Mouse (Mus musculus): ENCODE data around the gene C1s2.
"Not testable (repeated sequence)": the region's sequence is repeated elsewhere in the genome, so short reads cannot be mapped to it uniquely, and the experiment has no call there.

Gene C1s2

DNA sequence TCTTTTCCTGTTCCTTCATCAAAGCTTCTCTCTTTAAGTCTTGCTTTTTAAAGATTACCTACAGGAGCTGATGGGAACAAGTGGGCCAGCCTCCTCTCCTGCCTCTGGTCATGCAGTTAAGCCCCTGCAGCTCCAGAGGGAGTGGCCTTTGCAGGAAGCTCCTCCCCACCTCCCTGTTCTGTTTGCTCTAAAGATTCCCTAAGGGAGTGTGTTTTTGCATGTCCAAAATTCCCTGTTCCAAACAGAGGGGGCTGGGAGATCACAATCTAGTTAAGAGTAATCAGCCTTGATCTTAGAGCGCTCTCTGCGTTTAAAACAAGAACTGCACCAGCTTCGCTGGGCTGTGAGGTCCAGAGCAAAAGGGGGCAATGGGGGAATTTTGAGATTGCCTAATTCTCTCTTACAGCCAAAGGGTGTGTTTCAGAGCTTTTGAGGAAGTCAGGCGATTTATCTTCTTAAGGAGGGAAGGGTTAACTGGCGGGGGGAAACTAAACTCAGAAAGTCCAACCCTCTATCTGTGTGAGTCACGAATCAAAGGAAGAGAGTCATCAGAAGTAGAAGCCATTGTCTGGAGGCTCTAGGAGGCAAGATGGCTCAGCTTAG lies 1.1 kb upstream of the C1s2 start:
- DNase-seq (ENCODE audit: low read depth): not testable (repeated sequence)

DNA sequence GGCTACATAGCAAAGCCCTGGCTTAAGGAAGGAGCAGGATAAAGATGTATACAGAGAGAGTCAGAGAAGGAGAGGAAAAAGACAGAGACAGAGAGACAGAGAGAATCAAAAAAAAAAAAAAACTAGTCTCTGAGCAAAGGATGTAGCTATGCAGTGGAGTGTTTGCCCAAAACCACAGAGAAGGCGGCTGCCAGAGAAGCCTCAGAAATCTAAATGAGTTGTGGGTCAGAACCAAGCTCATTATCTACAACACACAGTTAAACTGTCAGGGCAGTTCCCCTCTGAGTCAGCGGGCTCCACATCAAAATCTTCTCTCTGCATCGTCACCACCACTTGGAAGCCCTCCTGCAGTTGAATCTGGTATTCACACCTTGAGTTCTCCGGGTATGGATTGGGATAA lies 5.1 kb downstream of the C1s2 start:
- DNase-seq (ENCODE audit: low read depth): no peak

DNA sequence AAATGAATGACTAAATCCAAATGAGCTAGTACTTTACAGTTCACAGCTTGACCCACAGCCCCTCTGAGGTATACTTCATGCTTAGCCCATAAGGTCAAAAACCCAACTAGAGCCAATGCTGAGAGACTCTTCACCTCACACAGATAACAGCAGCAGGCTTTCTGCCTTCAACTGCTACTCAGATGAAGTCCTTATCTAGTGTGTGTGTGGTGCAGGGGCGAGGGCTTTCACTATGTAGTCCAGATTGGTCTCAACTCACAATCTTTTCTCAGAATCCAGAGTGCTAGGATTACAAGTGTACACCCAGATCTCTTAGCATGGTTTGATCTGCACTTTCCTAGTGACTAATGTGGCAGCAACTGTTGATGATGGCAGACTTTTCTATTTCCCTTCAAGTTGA lies 9.7 kb downstream of the C1s2 start:
- DNase-seq (ENCODE audit: low read depth): not testable (repeated sequence)

DNA sequence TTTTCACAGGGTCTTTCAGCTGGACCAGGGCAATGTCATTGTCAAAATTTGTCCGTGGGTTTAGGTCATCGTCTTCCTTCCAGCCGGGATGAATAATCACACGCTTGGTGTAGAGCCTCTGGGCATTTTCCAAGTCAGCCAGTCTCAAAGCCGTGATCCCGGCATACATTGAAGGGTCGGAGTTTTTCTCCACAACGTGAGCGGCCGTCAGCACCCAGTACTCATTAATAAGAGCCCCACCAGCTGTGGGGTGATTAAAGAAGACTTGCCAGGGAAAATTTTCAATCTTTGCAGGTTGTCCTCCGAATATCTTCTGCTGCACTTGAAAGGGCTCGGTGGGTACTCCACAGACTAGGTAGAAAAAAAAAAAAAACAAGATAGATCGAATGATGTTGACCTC lies 10.3 kb downstream of the C1s2 start:
- no peak for DNase-seq (ENCODE audit: low read depth)

DNA sequence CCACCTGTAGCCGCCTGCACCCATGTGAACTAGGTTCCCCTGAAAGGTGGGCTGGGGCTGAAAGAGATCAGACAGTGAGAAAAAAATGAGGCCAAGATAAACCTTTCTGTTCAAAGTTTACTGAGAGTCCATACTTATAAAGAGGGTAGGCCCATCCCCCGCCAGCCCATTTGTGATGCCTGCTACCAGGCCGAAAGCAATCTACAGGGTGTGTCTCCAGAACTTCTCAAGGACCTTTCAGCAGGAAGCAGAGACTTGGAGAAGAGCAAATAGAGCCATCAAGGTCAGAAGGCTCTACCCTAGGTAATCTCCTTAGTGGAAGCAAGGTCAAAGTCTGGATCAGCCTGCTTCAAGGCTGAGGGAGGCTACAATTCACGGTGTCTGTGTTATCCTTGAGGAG lies 33.9 kb downstream of the C1s2 start:
- no peak for DNase-seq (ENCODE audit: low read depth)

DNA sequence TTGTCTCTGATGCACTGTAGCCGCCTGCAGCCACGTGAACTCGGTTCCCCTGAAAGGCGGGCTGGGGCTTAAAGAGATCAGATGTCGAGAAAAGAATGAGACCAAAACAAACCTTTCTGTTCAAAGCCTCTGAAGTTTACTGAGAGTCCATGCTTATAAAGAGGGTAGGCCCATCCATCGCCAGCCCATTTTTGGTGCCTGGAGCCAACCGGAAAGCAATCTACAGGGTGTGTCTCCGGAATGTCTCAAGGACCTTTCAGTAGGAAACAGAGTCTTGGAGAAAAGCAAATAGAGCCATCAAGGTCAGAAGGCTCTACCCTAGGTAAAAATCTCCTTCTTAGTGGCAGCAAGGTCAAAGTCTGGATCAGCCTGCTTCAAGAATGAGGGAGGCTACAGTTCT lies 42.8 kb downstream of the C1s2 start:
- no peak for DNase-seq (ENCODE audit: low read depth)

DNA sequence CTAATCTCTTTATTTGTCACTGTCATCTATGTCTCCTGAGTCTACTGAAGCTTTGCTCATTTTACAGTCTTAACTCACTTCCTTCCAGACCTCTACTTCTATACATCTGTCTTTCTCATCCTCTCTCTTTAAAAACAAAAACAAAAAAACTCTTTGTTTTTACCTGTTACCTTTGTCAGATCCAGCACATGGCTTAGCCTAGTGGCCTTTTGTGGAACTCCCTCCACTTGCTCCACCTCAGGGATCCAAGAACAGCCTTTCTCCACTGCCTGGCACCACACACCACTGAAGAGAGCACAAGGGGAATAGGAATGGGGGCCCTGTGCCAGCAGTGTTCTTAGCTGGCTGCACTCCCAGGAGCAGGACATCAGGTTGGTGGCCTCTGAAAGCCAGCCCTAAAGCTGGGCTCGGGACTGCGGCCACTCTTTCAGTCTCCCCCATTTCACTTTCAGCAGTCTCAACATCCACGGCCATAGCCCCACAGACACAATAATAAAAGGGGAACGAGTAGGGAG lies 43.6 kb downstream of the C1s2 start:
- no peak for DNase-seq (ENCODE audit: low read depth)

DNA sequence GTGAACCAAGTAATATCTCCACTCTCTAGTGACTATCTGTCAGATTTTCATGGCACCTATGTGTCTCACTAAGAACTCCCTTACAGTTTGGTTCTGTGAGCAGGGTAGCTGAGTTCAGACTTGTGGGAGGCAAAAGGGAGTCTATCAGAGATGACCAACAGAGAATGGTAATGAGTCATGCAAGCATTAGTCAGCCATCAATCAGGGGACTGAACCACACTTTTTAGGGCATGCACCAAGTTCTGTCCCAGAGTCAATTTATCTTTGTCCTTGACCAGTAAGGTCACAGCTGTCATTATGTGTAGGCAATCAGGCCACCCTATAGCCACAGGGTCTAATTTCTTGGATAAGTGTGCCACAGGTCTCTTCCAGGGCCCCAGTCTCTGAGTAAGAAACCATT lies 47.1 kb downstream of the C1s2 start:
- DNase-seq (ENCODE audit: low read depth): no peak

DNA sequence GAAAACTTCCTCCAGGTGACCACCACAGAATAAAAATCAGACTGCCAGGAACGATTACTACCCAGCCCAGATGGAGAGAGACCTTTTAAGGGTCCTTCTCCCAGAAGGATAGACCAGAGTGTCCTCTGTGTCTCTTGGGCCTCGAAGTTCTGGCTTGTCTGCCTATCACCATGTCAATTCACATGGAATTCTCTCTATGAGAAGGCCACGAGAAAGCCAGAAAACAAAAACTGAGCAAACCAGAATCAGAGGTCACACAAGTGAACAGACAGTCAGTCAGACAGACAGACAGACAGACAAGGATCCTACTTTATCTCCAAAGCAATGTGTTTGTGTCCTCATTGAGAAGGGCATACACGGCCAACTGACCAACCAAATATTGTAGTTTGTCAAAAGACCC lies 49.6 kb downstream of the C1s2 start:
- no peak for DNase-seq (ENCODE audit: low read depth)

DNA sequence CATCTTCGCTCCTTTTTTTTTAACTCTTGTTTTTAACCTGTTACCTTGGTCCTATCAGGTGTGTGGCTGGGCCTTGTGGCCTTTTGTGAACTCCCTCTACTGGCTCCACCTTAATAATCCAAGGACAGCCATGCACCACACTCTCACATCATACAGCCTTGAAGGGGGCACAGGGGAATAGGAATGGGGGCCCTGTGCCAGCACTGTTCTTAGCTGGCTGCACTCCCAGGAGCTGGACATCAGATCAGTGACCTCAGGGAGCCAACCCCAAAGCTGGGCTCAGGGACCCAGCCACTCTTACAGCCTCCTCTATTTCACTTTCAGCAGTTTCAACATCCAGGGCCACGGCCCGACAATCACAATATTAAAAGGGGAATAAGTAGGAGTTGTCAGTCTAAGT lies 50.1 kb downstream of the C1s2 start:
- no peak for DNase-seq (ENCODE audit: low read depth)

DNA sequence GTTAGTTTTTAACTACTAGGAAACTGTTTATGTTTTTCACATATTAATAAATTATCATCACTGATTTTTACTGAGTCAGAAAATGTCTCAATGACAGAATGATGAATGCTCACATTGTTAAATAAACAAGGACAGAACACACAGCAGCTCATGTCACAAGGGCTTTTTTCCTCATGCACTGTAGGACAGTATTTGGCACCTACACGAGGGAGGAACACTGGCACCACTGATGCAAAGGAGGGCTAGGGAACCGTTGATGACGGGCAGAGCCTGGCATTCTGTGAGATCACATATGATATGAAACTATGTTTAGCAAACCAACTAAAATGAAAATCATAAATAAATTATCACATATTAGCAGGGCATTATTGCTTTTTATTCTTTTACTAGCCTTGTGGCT lies 51.0 kb downstream of the C1s2 start:
- DNase-seq (ENCODE audit: low read depth): no peak

DNA sequence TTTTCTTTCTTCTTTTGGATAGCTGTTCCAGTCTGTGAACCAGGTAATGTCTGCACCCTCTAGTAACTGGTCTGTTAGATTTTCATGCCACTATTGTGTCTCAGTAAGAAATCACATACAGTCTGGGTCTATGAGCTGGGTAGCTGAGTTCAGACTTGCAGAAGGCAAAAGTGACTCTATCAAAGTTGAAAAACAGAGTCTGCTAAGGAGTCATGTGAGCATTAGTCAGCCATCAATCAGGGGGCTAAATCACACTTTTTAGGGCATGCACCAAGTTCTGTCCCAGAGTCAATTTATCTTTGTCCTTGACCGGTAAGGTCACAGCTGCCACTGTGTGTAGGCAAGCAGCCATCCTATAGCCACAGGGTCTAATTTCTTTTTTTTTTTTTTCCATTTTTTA lies 53.7 kb downstream of the C1s2 start:
- DNase-seq (ENCODE audit: low read depth): no peak

DNA sequence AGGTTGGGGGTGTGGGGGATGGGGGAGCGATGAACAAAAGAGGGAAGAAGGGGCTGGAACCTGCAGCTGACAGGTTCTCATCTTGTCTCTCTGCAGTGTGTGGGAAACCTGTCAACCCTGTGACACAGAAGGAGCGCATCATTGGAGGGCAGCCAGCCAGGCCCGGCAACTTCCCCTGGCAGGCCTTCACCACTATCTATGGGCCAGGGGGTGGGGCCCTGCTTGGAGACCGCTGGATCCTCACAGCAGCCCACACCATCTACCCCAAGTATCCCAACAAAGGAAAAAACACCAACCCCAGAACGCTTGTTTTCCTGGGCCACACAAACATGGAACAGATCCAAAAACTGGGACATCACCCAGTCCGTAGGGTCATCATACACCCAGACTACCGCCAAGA lies 55.7 kb downstream of the C1s2 start:
- not testable (repeated sequence) for DNase-seq (ENCODE audit: low read depth)

DNA sequence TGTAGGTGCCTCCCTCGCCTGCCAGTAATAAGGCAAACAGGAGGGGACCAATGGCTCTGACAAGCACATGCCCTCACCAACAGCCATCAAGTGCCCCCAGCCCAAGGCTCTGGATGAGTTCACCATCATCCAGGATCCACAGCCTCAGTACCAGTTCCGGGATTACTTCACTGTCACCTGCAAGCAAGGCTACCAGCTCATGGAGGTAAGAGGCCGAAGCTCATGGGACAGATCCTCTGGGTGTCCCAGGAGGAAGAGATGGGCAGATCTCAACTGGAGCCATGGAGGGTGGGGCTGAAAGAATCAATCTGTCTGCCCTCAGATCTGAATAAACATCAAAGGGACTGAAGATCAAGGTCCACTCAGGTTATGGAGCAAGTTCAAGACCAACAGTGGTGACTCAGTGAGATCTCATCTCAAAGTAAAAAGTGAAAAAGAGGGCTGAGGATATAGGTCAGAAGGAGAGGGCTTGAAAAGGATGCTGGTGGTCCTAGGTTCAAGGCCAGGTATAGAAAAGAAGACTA lies 60.7 kb downstream of the C1s2 start:
- not testable (repeated sequence) for DNase-seq (ENCODE audit: low read depth)

Data from induced T-regulatory cell, adult 2 months (primary cell).